ENCODE assay signal across 16 mouse cellular contexts in genomic region chr12:108958483-108958882, GRCm38 (mm10).
A peak's percentile ranks its signal among the peaks of the same experiment; 100 is the strongest.
DNase-seq lines count a peak whose midpoint lies in the region; ATAC-seq and TF ChIP-seq lines count a peak whose summit lies in the region.
"Had no signal": no experiment of that assay in that cellular context is flagged by ENCODE, and none has a peak within 500 bp of the region (broad histone marks: within the 10 kb centered on the region; RNA-seq: fewer than 3 reads in every experiment).

No protein-coding gene starts in this region.

- no peak for ATAC-seq in hindbrain, postnatal 0 days
- ATAC-seq in neural tube, embryonic 11.5 days (ENCODE audit: insufficient read depth, low FRiP score, low TSS enrichment), result no peak
- peak; percentile 68 for ATAC-seq in liver, postnatal 0 days
- no peak for ATAC-seq in activated CD4-positive, CD25-positive, alpha-beta regulatory T cell, adult 4 months
- ATAC-seq: lung, postnatal 0 days had no signal

- H3K9ac ChIP-seq in hindbrain, postnatal 0 days (replicated peaks; ENCODE audit: low read length), result no peak overlapping the region
- no peak overlapping the region for H3K9ac ChIP-seq in neural tube, embryonic 11.5 days (ENCODE audit: low read length)
- H3K9ac ChIP-seq in liver, postnatal 0 days (replicated peaks), result no peak overlapping the region
- H3K9ac ChIP-seq: stomach, embryonic 15.5 days had no signal

- DNase-seq in hindbrain, embryonic 10.5 days (ENCODE audit: low spot score), result no peak
- no peak for DNase-seq in hindbrain, postnatal 0 days (ENCODE audit: low spot score)
- DNase-seq in neural tube, embryonic 11.5 days (ENCODE audit: low spot score), result no peak
- no peak for DNase-seq in neural tube, embryonic 10.5 days (ENCODE audit: extremely low spot score, low spot score)
- no peak for DNase-seq in liver, postnatal 0 days
- DNase-seq in ovary, postnatal 10 days (ENCODE audit: low spot score), result no peak
- no peak for DNase-seq in layer of hippocampus, adult 9-11 months
- DNase-seq: cerebellum, postnatal 10 days; heart, adult 18-20 months; kidney, postnatal 10 days; thymus, postnatal 4 days had no signal

- peaks cover 20% of the 10 kb centered on the region for H3K27me3 ChIP-seq in hindbrain, embryonic 10.5 days (ENCODE audit: insufficient read depth, poor library complexity, severe bottlenecking)
- peaks cover 4% of the 10 kb centered on the region; the same call in 1 of the 2 replicates for H3K27me3 ChIP-seq in hindbrain, postnatal 0 days (ENCODE audit: insufficient read depth, low read length)
- H3K27me3 ChIP-seq in neural tube, embryonic 11.5 days (ENCODE audit: control insufficient read depth, insufficient read depth, low read length), result no peaks in the 10 kb centered on the region
- H3K27me3 ChIP-seq in liver, postnatal 0 days (ENCODE audit: insufficient read depth, low read length), result 0 out of 2 replicates have a peak, but pooled peaks cover 2% of the 10 kb centered on the region
- H3K27me3 ChIP-seq: hindbrain, embryonic 15.5 days; stomach, embryonic 15.5 days had no signal

- no peaks in the 10 kb centered on the region for H3K9me3 ChIP-seq in hindbrain, embryonic 10.5 days
- H3K9me3 ChIP-seq in hindbrain, postnatal 0 days (ENCODE audit: low read length), result no peaks in the 10 kb centered on the region
- H3K9me3 ChIP-seq in neural tube, embryonic 11.5 days (ENCODE audit: control insufficient read depth, low read length), result no peaks in the 10 kb centered on the region
- H3K9me3 ChIP-seq in liver, postnatal 0 days (ENCODE audit: low read length), result no peaks in the 10 kb centered on the region
- H3K9me3 ChIP-seq: hindbrain, embryonic 15.5 days; limb, embryonic 12.5 days; stomach, embryonic 15.5 days had no signal

- no peaks in the 10 kb centered on the region for H3K36me3 ChIP-seq in hindbrain, embryonic 10.5 days
- H3K36me3 ChIP-seq in hindbrain, postnatal 0 days (ENCODE audit: insufficient read depth, low read length), result no peaks in the 10 kb centered on the region
- H3K36me3 ChIP-seq in neural tube, embryonic 11.5 days (ENCODE audit: control insufficient read depth, insufficient read depth, low read length), result no peaks in the 10 kb centered on the region
- H3K36me3 ChIP-seq in liver, postnatal 0 days (replicated peaks; ENCODE audit: insufficient read depth, low read length), result no peaks in the 10 kb centered on the region
- H3K36me3 ChIP-seq: hindbrain, embryonic 15.5 days; limb, embryonic 12.5 days; stomach, embryonic 15.5 days had no signal

- H3K4me2 ChIP-seq in hindbrain, postnatal 0 days (ENCODE audit: low read depth, low read length), result no peak overlapping the region
- no peak overlapping the region for H3K4me2 ChIP-seq in neural tube, embryonic 11.5 days (ENCODE audit: low read depth)
- H3K4me2 ChIP-seq in liver, postnatal 0 days (ENCODE audit: low read depth, low read length), result no peak overlapping the region

- peak overlapping the region; percentile 83 for H3K27ac ChIP-seq in hindbrain, embryonic 10.5 days
- H3K27ac ChIP-seq in hindbrain, postnatal 0 days, result no peak overlapping the region
- H3K27ac ChIP-seq in neural tube, embryonic 11.5 days (ENCODE audit: low read depth, low read length), result peak overlapping the region; percentile 7; the same call in 1 of the 2 replicates
- no peak overlapping the region for H3K27ac ChIP-seq in liver, postnatal 0 days (ENCODE audit: low read depth)
- H3K27ac ChIP-seq: limb, embryonic 12.5 days; stomach, embryonic 15.5 days had no signal

- H3K4me1 ChIP-seq in hindbrain, embryonic 10.5 days (replicated peaks), result peaks cover 58% of the 10 kb centered on the region
- peaks cover 36% of the 10 kb centered on the region for H3K4me1 ChIP-seq in hindbrain, postnatal 0 days (ENCODE audit: insufficient read depth, low read length)
- peaks cover 15% of the 10 kb centered on the region; the same call in 1 of the 2 replicates for H3K4me1 ChIP-seq in neural tube, embryonic 11.5 days (ENCODE audit: control insufficient read depth, insufficient read depth, low read length)
- H3K4me1 ChIP-seq in liver, postnatal 0 days (ENCODE audit: insufficient read depth), result no peaks in the 10 kb centered on the region

- H3K4me3 ChIP-seq in hindbrain, embryonic 10.5 days, result no peak overlapping the region; the same call in 1 of the 2 replicates
- no peak overlapping the region for H3K4me3 ChIP-seq in hindbrain, postnatal 0 days (ENCODE audit: low read length)
- H3K4me3 ChIP-seq in neural tube, embryonic 11.5 days (ENCODE audit: low read depth, low read length), result no peak overlapping the region
- no peak overlapping the region for H3K4me3 ChIP-seq in liver, postnatal 0 days (ENCODE audit: low read depth, low read length)

- TF ChIP-seq CTCF in hindbrain, postnatal 0 days (IDR thresholded peaks at IDR 0.05; ENCODE audit: low read depth), result no peak
- no peak for TF ChIP-seq CTCF in liver, postnatal 0 days (IDR thresholded peaks at IDR 0.05; ENCODE audit: low read depth)

- 69% methylated on average over 7 of the region's 7 CpGs for WGBS in hindbrain, embryonic 10.5 days
- WGBS in hindbrain, postnatal 0 days, result 40% methylated on average over 7 of the region's 7 CpGs
- 76% methylated on average over 7 of the region's 7 CpGs for whole genome bisulfite sequencing in neural tube, embryonic 11.5 days
- 62% methylated on average over 7 of the region's 7 CpGs for WGBS in liver, postnatal 0 days (ENCODE audit: insufficient replicate concordance)

- TF ChIP-seq EP300 in liver, postnatal 0 days (IDR thresholded peaks at IDR 0.05; ENCODE audit: low read depth), result peak; percentile 19; the same call in 1 of the 2 replicates

Comparison
In these comparisons a context has a peak if more than half of its experiments do, and no peak if none do; other contexts are left out.
1. H3K27ac ChIP-seq: peak in hindbrain, embryonic 10.5 days (single experiment) and neural tube, embryonic 11.5 days (single experiment); none in hindbrain, postnatal 0 days (single experiment) and liver, postnatal 0 days (single experiment).